Mouse (Mus musculus) spleen, adult 2 months (tissue): ENCODE measurements around the gene H2-Q1. TPM values are rescaled to one million over a fixed set of nuclear protein-coding genes. Genes with fewer than 3 reads are reported as not detected.
"Not testable (repeated sequence)": the region's sequence is repeated elsewhere in the genome, so short reads cannot be mapped to it uniquely, and the experiment has no call there.

Experiments
- DNase-seq, 2 experiments: peaks; one replicate each; pipeline versions ENCODE4 v3.0.0 to v3.0.0-alpha.2; 2012 to 2021; ENCODE audit warnings: low spot score in 2 of 2, low read depth in 1 of 2
- H3K27ac ChIP-seq: fragments of 200-500 bp; 2 replicates; pipeline ENCODE4 v1.5.1; 2012; ENCODE audit warnings: low read length, inconsistent platforms; ENCODE audit not compliant: insufficient read depth
- H3K27me3 ChIP-seq: fragments of 200-500 bp; 2 replicates; pipeline ENCODE4 v1.6.1; 2012; ENCODE audit warnings: mild to moderate bottlenecking, moderate library complexity, low read length, inconsistent platforms; ENCODE audit not compliant: control insufficient read depth, insufficient read depth
- H3K36me3 ChIP-seq: fragments of 200-500 bp; 2 replicates; pipeline ENCODE4 v1.6.1; 2012; ENCODE audit warnings: mild to moderate bottlenecking, low read length, inconsistent platforms; ENCODE audit not compliant: control insufficient read depth, insufficient read depth
- H3K4me1 ChIP-seq: fragments of 200-500 bp; 2 replicates; pipeline ENCODE4 v1.6.1; 2011; ENCODE audit warnings: inconsistent platforms; ENCODE audit not compliant: control insufficient read depth, insufficient read depth, insufficient read length
- H3K4me3 ChIP-seq: fragments of 200-500 bp; 2 replicates; pipeline ENCODE4 v1.5.1; 2011; ENCODE audit warnings: mild to moderate bottlenecking, inconsistent platforms; ENCODE audit not compliant: insufficient read depth, insufficient read length; ENCODE audit errors: extremely low read depth
- CTCF ChIP-seq: fragments of 200-500 bp; IDR thresholded peaks from 2 replicates; pipeline ENCODE4 v1.5.1; 2011; ENCODE audit warnings: mild to moderate bottlenecking, inconsistent platforms; ENCODE audit not compliant: insufficient read depth, insufficient read length, insufficient replicate concordance; ENCODE audit errors: extremely low read depth
- POLR2A ChIP-seq: fragments of 200-500 bp; IDR thresholded peaks from 2 replicates; pipeline ENCODE4 v1.6.1; 2011; ENCODE audit warnings: low read depth, low read length, inconsistent platforms
- WGBS: fragments of 180-500 bp; shearing (Covaris S2); methylation state at CpG from one replicate; pipeline ENCODE4 v1.1.7; 2018; 5-methylcytosine and 5-hydroxymethylcytosine counted together
- polyA plus RNA-seq: library from polyadenylated mRNA; depleted of rRNA; stranded (reverse); fragments of >200 nt; gene quantifications from 2 replicates; pipeline ENCODE4 v1.2.3, GENCODE M21; 2012

The H2-Q1 gene
- polyA plus RNA-seq, 1 experiment: not detected

GRCm38 (mm10) chr17:35280276-35280675 is 39.9 kb upstream of the H2-Q1 start:
- H3K4me1 ChIP-seq: no peaks in the 10 kb centered on the region
- no peak overlapping the region for H3K4me3 ChIP-seq
- no peak for DNase-seq
- H3K27ac ChIP-seq: no peak overlapping the region
- no peaks in the 10 kb centered on the region for H3K36me3 ChIP-seq
- 75% methylated on average over 3 of the region's 3 CpGs for WGBS
- TF ChIP-seq POLR2A: no peak
- TF ChIP-seq CTCF: no peak
- peaks cover 2% of the 10 kb centered on the region; the same call in 1 of the 2 replicates for H3K27me3 ChIP-seq

GRCm38 (mm10) chr17:35285431-35285830 is 34.8 kb upstream of the H2-Q1 start:
- Histone ChIP-seq H3K27me3 (peaks cover 4% of the 10 kb centered on the region; the same call in 1 of the 2 replicates), H3K4me1 (no peaks in the 10 kb centered on the region), H3K4me3 (no peak overlapping the region), H3K36me3 (no peaks in the 10 kb centered on the region), H3K27ac (no peak overlapping the region)
- no peak for DNase-seq
- TF ChIP-seq CTCF (no peak), POLR2A (no peak)

- H3K36me3 ChIP-seq, H3K27ac ChIP-seq, H3K4me1 ChIP-seq, H3K4me3 ChIP-seq, H3K27me3 ChIP-seq: not testable (repeated sequence)
- DNase-seq: peak; percentile 19 to 69
- TF ChIP-seq CTCF: peak; percentile 49; the same call in 1 of the 2 replicates
- 3% methylated on average over 5 of the region's 5 CpGs for WGBS
These were observed 24.4 kb upstream of the H2-Q1 start for GRCm38 (mm10) chr17:35295796-35296195.

- WGBS: 84% methylated on average over 7 of the region's 7 CpGs
- DNase-seq, H3K4me1 ChIP-seq, H3K4me3 ChIP-seq, H3K27me3 ChIP-seq, H3K27ac ChIP-seq, H3K36me3 ChIP-seq: not testable (repeated sequence)
These were observed 19.8 kb upstream of the H2-Q1 start for GRCm38 (mm10) chr17:35300261-35300945.

- H3K27ac ChIP-seq: 0 out of 2 replicates have a peak overlapping the region, but pooled peaks have one; percentile 3
- TF ChIP-seq CTCF: peak; percentile 89
- TF ChIP-seq POLR2A: no peak
- H3K27me3 ChIP-seq: no peaks in the 10 kb centered on the region
- H3K4me3 ChIP-seq: peak overlapping the region; percentile 33; the same call in 1 of the 2 replicates
- WGBS: 8% methylated on average over 13 of the region's 13 CpGs
- peak; percentile 64 to 91 for DNase-seq
- no peaks in the 10 kb centered on the region for H3K36me3 ChIP-seq
- H3K4me1 ChIP-seq: peaks cover 2% of the 10 kb centered on the region; the same call in 1 of the 2 replicates
These were observed 18.5 kb upstream of the H2-Q1 start for GRCm38 (mm10) chr17:35301645-35302258.

GRCm38 (mm10) chr17:35303271-35303670 is 16.9 kb upstream of the H2-Q1 start:
- TF ChIP-seq POLR2A (no peak), CTCF (no peak)
- 75% methylated on average over 2 of the region's 2 CpGs for WGBS
- Histone ChIP-seq H3K36me3 (no peaks in the 10 kb centered on the region), H3K27ac (no peak overlapping the region), H3K27me3 (no peaks in the 10 kb centered on the region), H3K4me1 (peaks cover 2% of the 10 kb centered on the region; the same call in 1 of the 2 replicates), H3K4me3 (no peak overlapping the region)
- no peak for DNase-seq

GRCm38 (mm10) chr17:35303756-35304350 is 16.4 kb upstream of the H2-Q1 start:
- WGBS: 89% methylated on average over 10 of the region's 10 CpGs

More at GRCm38 (mm10) chr17:35303756-35304350, 16.4 kb upstream of the H2-Q1 start:
- no peak overlapping the region for H3K27ac ChIP-seq
- TF ChIP-seq POLR2A (no peak), CTCF (no peak)
- H3K27me3 ChIP-seq: no peaks in the 10 kb centered on the region
- peaks cover 2% of the 10 kb centered on the region; the same call in 1 of the 2 replicates for H3K4me1 ChIP-seq
- DNase-seq: no peak
- H3K36me3 ChIP-seq: no peaks in the 10 kb centered on the region
- no peak overlapping the region for H3K4me3 ChIP-seq
